Mouse (Mus musculus): ENCODE data around the gene Galk2.

GRCm38 (mm10) chr2:125829924-125830323 is 29.0 kb upstream of the Galk2 start:
- TF ChIP-seq CTCF (IDR thresholded peaks at IDR 0.05) (no peak), POLR2A (IDR thresholded peaks at IDR 0.05; ENCODE audit: insufficient read depth, low read depth, low read length) (no peak), EP300 (IDR thresholded peaks at IDR 0.05; ENCODE audit: insufficient read depth, low read depth, low read length) (no peak)

All from heart, adult 2 months (tissue).